Mouse (Mus musculus): ENCODE measurements around the gene Ap4b1. TPM values are rescaled to one million over a fixed set of nuclear protein-coding genes. Genes with fewer than 3 reads are reported as not detected.

Gene Ap4b1
- total RNA-seq (2012; rRNA removed) = 10.1 and 12.8 TPM in 2 replicates

- peak within 1 kb of the TSS; percentile 77 to 91 for H3K4me3 ChIP-seq (ENCODE audit: insufficient read depth in 1 of 2, low read depth in 1 of 2, low read length in 2 of 2, poor library complexity in 1 of 2, severe bottlenecking in 1 of 2)
- peak within 1 kb of the TSS; percentile 37; the same call in 1 of the 2 replicates for H3K27ac ChIP-seq (ENCODE audit: insufficient read depth, low read depth, low read length, poor library complexity, severe bottlenecking)
- H3K9ac ChIP-seq (ENCODE audit: insufficient read depth, low read depth, low read length, poor library complexity, severe bottlenecking) = peak within 1 kb of the TSS; percentile 85
- in situ Hi-C loops (cut with MboI; ENCODE audit: low sequenced_read_pairs in 2 of 2, unreplicated experiment in 2 of 2) = no loop called here
- peak; percentile 83 for DNase-seq (ENCODE audit: low read depth, low spot score)
- no peaks in the 10 kb centered on the region for H3K9me3 ChIP-seq (ENCODE audit: control insufficient read depth, insufficient read depth, low read depth, low read length)
- no peaks in the 10 kb centered on the region for H3K36me3 ChIP-seq (ENCODE audit: control insufficient read depth, insufficient read depth, low read length, poor library complexity, severe bottlenecking)
- no peaks in the 10 kb centered on the region; a peak in 1 of 4 replicates for H3K4me1 ChIP-seq (ENCODE audit: control insufficient read depth in 2 of 2, insufficient read depth in 2 of 2, low read length in 2 of 2, poor library complexity in 1 of 2)
- TF ChIP-seq CHD2 (IDR thresholded peaks at IDR 0.05; ENCODE audit: low read depth, low read length) = peak; percentile 55; the same call in 1 of the 2 replicates
- no peak for TF ChIP-seq ZNF384 (IDR thresholded peaks at IDR 0.05; ENCODE audit: low read depth, low read length)
- peak; percentile 67 for TF ChIP-seq HCFC1 (IDR thresholded peaks at IDR 0.05; ENCODE audit: borderline replicate concordance, insufficient read depth, low read length)
These were observed at the start of gene Ap4b1, which contains the start of the genes Dclre1b and Gm43064 for GRCm38 (mm10) chr3:103808891-103809798. Gene Ap4b1, plus strand, starts transcription at chr3:103809520. Gene Dclre1b, minus strand, starts transcription at chr3:103809444. Gene Gm43064, plus strand, starts transcription at chr3:103809573.

GRCm38 (mm10) chr3:103766789-103767188 is 42.5 kb upstream of the Ap4b1 start:
- DNase-seq (ENCODE audit: low read depth, low spot score) = no peak
- H3K9me3 ChIP-seq (ENCODE audit: control insufficient read depth, insufficient read depth, low read depth, low read length) = no peaks in the 10 kb centered on the region
- TF ChIP-seq CHD2 (IDR thresholded peaks at IDR 0.05; ENCODE audit: low read depth, low read length) = no peak
- TF ChIP-seq ZNF384 (IDR thresholded peaks at IDR 0.05; ENCODE audit: low read depth, low read length) = no peak
- TF ChIP-seq ZC3H11A (IDR thresholded peaks at IDR 0.05; ENCODE audit: borderline replicate concordance, low read depth, low read length) = no peak
- TF ChIP-seq HCFC1 (IDR thresholded peaks at IDR 0.05; ENCODE audit: borderline replicate concordance, insufficient read depth, low read length) = no peak
- no peak for TF ChIP-seq MAFK (IDR thresholded peaks at IDR 0.05; ENCODE audit: insufficient read depth, low read depth, low read length)
- H3K27ac ChIP-seq (ENCODE audit: insufficient read depth, low read depth, low read length, poor library complexity, severe bottlenecking) = no peak overlapping the region
- no peak overlapping the region for H3K4me3 ChIP-seq (ENCODE audit: insufficient read depth in 1 of 2, low read depth in 1 of 2, low read length in 2 of 2, poor library complexity in 1 of 2, severe bottlenecking in 1 of 2)
- in situ Hi-C loops (cut with MboI; ENCODE audit: low sequenced_read_pairs in 2 of 2, unreplicated experiment in 2 of 2) = no loop called here
- no peaks in the 10 kb centered on the region; the same call in 1 of the 2 replicates for H3K36me3 ChIP-seq (ENCODE audit: control insufficient read depth, insufficient read depth, low read length, poor library complexity, severe bottlenecking)
- no peaks in the 10 kb centered on the region; a peak in 2 of 4 replicates for H3K4me1 ChIP-seq (ENCODE audit: control insufficient read depth in 2 of 2, insufficient read depth in 2 of 2, low read length in 2 of 2, poor library complexity in 1 of 2)
- H3K9ac ChIP-seq (ENCODE audit: insufficient read depth, low read depth, low read length, poor library complexity, severe bottlenecking) = no peak overlapping the region

GRCm38 (mm10) chr3:103771531-103772130 is 37.7 kb upstream of the Ap4b1 start:
- TF ChIP-seq ZNF384 (IDR thresholded peaks at IDR 0.05; ENCODE audit: low read depth, low read length) (no peak), ZC3H11A (IDR thresholded peaks at IDR 0.05; ENCODE audit: borderline replicate concordance, low read depth, low read length) (no peak; the same call in 1 of the 2 replicates), HCFC1 (IDR thresholded peaks at IDR 0.05; ENCODE audit: borderline replicate concordance, insufficient read depth, low read length) (no peak), MAFK (IDR thresholded peaks at IDR 0.05; ENCODE audit: insufficient read depth, low read depth, low read length) (no peak), CHD2 (IDR thresholded peaks at IDR 0.05; ENCODE audit: low read depth, low read length) (no peak)
- H3K9ac ChIP-seq (ENCODE audit: insufficient read depth, low read depth, low read length, poor library complexity, severe bottlenecking) = no peak overlapping the region
- in situ Hi-C loops (cut with MboI; ENCODE audit: low sequenced_read_pairs in 2 of 2, unreplicated experiment in 2 of 2) = no loop called here
- H3K4me3 ChIP-seq (ENCODE audit: insufficient read depth in 1 of 2, low read depth in 1 of 2, low read length in 2 of 2, poor library complexity in 1 of 2, severe bottlenecking in 1 of 2) = no peak overlapping the region
- peak; percentile 46 for DNase-seq (ENCODE audit: low read depth, low spot score)
- H3K27ac ChIP-seq (ENCODE audit: insufficient read depth, low read depth, low read length, poor library complexity, severe bottlenecking) = peak overlapping the region; percentile 58; the same call in 1 of the 2 replicates
- H3K9me3 ChIP-seq (ENCODE audit: control insufficient read depth, insufficient read depth, low read depth, low read length) = no peaks in the 10 kb centered on the region
- H3K36me3 ChIP-seq (ENCODE audit: control insufficient read depth, insufficient read depth, low read length, poor library complexity, severe bottlenecking) = no peaks in the 10 kb centered on the region; the same call in 1 of the 2 replicates
- H3K4me1 ChIP-seq (ENCODE audit: control insufficient read depth in 2 of 2, insufficient read depth in 2 of 2, low read length in 2 of 2, poor library complexity in 1 of 2) = peaks cover 4% of the 10 kb centered on the region in 2 experiments

GRCm38 (mm10) chr3:103772846-103773245 is 36.5 kb upstream of the Ap4b1 start:
- Histone ChIP-seq H3K36me3 (ENCODE audit: control insufficient read depth, insufficient read depth, low read length, poor library complexity, severe bottlenecking) (peaks cover 2% of the 10 kb centered on the region; the same call in 1 of the 2 replicates), H3K4me3 (ENCODE audit: insufficient read depth in 1 of 2, low read depth in 1 of 2, low read length in 2 of 2, poor library complexity in 1 of 2, severe bottlenecking in 1 of 2) (no peak overlapping the region), H3K9ac (ENCODE audit: insufficient read depth, low read depth, low read length, poor library complexity, severe bottlenecking) (no peak overlapping the region; the same call in 1 of the 2 replicates), H3K27ac (ENCODE audit: insufficient read depth, low read depth, low read length, poor library complexity, severe bottlenecking) (no peak overlapping the region), H3K4me1 (ENCODE audit: control insufficient read depth in 2 of 2, insufficient read depth in 2 of 2, low read length in 2 of 2, poor library complexity in 1 of 2) (peaks cover 4% of the 10 kb centered on the region in 2 experiments), H3K9me3 (ENCODE audit: control insufficient read depth, insufficient read depth, low read depth, low read length) (no peaks in the 10 kb centered on the region)
- in situ Hi-C loops (cut with MboI; ENCODE audit: low sequenced_read_pairs in 2 of 2, unreplicated experiment in 2 of 2) = no loop called here
- DNase-seq (ENCODE audit: low read depth, low spot score) = no peak
- no peak for TF ChIP-seq CHD2 (IDR thresholded peaks at IDR 0.05; ENCODE audit: low read depth, low read length)
- TF ChIP-seq HCFC1 (IDR thresholded peaks at IDR 0.05; ENCODE audit: borderline replicate concordance, insufficient read depth, low read length) = no peak
- TF ChIP-seq ZC3H11A (IDR thresholded peaks at IDR 0.05; ENCODE audit: borderline replicate concordance, low read depth, low read length) = no peak
- no peak for TF ChIP-seq ZNF384 (IDR thresholded peaks at IDR 0.05; ENCODE audit: low read depth, low read length)
- TF ChIP-seq MAFK (IDR thresholded peaks at IDR 0.05; ENCODE audit: insufficient read depth, low read depth, low read length) = no peak

All from ES-E14 (cell line).